Mouse (Mus musculus) adrenal gland, adult 18-20 months (tissue): ENCODE measurements around the gene Rarg. TPM values are rescaled to one million over a fixed set of nuclear protein-coding genes. Genes with fewer than 3 reads are reported as not detected.
A peak's percentile ranks its signal among the peaks of the same experiment; 100 is the strongest.

Source experiments
- DNase-seq, 2 experiments: peaks; one replicate each; pipeline ENCODE4 v3.0.0; 2021 to 2022; ENCODE audit warnings: low spot score in 2 of 2
- long read RNA-seq, 2 experiments: library from polyadenylated mRNA; stranded (forward); transcript quantifications; one replicate each; pipeline ENCODE4 v2.0.0; 2021
- total RNA-seq, 2 experiments: library from RNA; stranded (reverse); gene quantifications; 1 replicate in 1 of 2; 2 replicates in 1 of 2; pipeline ENCODE4 v1.2.3; 2021

Rarg gene
- total RNA-seq = 10 to 100 TPM; 21.7 to 27.2 TPM
- long read RNA-seq, experiment 1, transcript Rarg-202 (8 exons, 2,718 nt) = major isoform, 7 of 21 reads
- long read RNA-seq, experiment 1, partial matches to known transcripts = 2 of 21 reads
- long read RNA-seq, experiment 1, other reads (novel, unspliced or antisense) = 10 of 21 reads
- long read RNA-seq, experiment 2, partial matches to known transcripts = 2 of 8 reads
- long read RNA-seq, experiment 2, other reads (novel, unspliced or antisense) = 0 of 8 reads

GRCm38 (mm10) chr15:102257202-102258075 is at the start of gene Rarg:
Rarg (minus strand) TSS chr15:102257517.
- DNase-seq = peak in 1 of 2 experiments; percentile 49

GRCm38 (mm10) chr15:102302542-102302941 is 45.2 kb upstream of the Rarg start:
- no peak for DNase-seq

GRCm38 (mm10) chr15:102296368-102297006 is 39.2 kb upstream of the Rarg start:
- no peak for DNase-seq

- peak; percentile 87 to 90 for DNase-seq
These were observed 38.5 kb upstream of the Rarg start, which contains the start of gene Espl1 for GRCm38 (mm10) chr15:102295633-102296367. Espl1 (plus strand) TSS chr15:102296266.

- no peak for DNase-seq
These were observed 30.1 kb upstream of the Rarg start for GRCm38 (mm10) chr15:102287395-102287794.

- DNase-seq = no peak
These were observed 26.3 kb upstream of the Rarg start for GRCm38 (mm10) chr15:102283648-102284047.

GRCm38 (mm10) chr15:102282463-102283292 is 25.4 kb upstream of the Rarg start:
- no peak for DNase-seq

- no peak for DNase-seq
These were observed 23.3 kb upstream of the Rarg start for GRCm38 (mm10) chr15:102280623-102281022.

GRCm38 (mm10) chr15:102279783-102280520 is 22.6 kb upstream of the Rarg start:
- DNase-seq = no peak

GRCm38 (mm10) chr15:102279092-102279782 is 21.9 kb upstream of the Rarg start, which contains the start of gene Mfsd5:
Mfsd5 (plus strand) TSS chr15:102279454.
- DNase-seq = peak; percentile 83 to 86

GRCm38 (mm10) chr15:102278726-102279091 is 21.4 kb upstream of the Rarg start:
- DNase-seq = no peak

GRCm38 (mm10) chr15:102273982-102274716 is 16.8 kb upstream of the Rarg start:
- no peak for DNase-seq

GRCm38 (mm10) chr15:102271441-102271840 is 14.1 kb upstream of the Rarg start:
- DNase-seq = no peak

GRCm38 (mm10) chr15:102270274-102270960 is 13.1 kb upstream of the Rarg start, which contains the start of gene Gm9918:
Gm9918 (plus strand) TSS chr15:102270563.
- no peak for DNase-seq

- DNase-seq = no peak
These were observed 8.2 kb upstream of the Rarg start for GRCm38 (mm10) chr15:102265548-102265947.

- no peak for DNase-seq
These were observed 5.7 kb upstream of the Rarg start for GRCm38 (mm10) chr15:102263037-102263436.

- DNase-seq = no peak
These were observed 5.3 kb upstream of the Rarg start for GRCm38 (mm10) chr15:102262582-102262981.
